Mouse (Mus musculus) urinary bladder, adult 2 months (tissue): ENCODE measurements around the gene Ppp1r12a. TPM values are rescaled to one million over a fixed set of nuclear protein-coding genes. Genes with fewer than 3 reads are reported as not detected.
A peak's percentile ranks its signal among the peaks of the same experiment; 100 is the strongest.

Experiments
- DNase-seq: peaks from one replicate; pipeline ENCODE4 v3.0.0; 2022; ENCODE audit warnings: low spot score
- polyA plus RNA-seq: library from polyadenylated mRNA; depleted of rRNA; stranded (reverse); fragments of >200 nt; gene quantifications from 2 replicates; pipeline ENCODE4 v1.2.3, GENCODE M21; 2012; rRNA removed

Gene Ppp1r12a
- 559 and 692 TPM in 2 replicates for polyA plus RNA-seq

DNA sequence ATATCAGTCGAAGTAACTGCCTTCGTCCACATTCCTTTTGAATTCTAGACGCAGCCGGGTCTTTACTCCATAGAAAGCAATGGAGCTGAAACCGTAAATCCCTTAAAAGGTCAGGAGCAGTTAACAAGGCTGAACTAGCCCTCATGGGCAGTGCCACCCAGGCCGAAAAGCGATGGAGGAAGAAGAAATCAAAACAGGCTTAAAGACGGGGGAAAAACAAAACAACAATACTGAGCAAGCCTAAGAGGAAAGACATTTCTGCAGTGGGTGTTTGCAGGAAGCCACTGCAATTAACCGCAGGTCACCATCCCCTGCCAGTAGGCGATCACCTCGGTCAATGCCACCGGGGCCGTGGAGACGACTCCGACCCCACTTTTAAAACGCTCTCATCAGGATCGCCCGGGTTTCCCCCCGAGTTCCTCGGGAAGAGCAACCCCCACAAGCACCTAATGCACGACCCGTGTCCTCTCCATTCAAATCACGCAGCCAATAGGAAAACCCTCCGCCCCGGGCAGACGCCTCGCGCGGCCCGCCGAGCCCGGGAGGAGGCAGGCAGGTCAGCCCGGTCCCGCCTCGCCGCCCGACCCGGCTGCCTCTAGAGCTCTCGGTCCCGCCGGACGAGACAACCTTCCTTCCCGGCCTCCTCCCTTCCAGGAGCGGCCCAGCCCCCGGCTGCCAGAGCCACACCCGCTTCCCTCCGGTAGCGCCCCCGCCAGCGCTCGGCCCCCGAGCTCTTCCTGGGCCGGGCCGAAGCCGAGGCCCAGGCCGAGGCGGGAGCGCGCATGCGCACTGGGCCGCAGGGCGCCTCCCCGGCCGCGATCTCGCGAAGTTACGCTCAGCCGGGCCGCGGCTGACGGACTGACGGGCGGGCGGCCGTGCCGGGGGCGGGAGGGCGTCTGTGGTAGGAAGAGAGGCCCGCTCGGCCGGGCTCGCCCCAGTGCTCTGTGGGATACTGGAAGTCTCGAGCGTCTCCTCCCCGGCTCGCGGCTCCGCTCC is at the start of gene Ppp1r12a:
Gene Ppp1r12a (plus strand): TSS at position 933 of the 996 bp plus-strand sequence.
- peak; percentile 98 for DNase-seq

DNA sequence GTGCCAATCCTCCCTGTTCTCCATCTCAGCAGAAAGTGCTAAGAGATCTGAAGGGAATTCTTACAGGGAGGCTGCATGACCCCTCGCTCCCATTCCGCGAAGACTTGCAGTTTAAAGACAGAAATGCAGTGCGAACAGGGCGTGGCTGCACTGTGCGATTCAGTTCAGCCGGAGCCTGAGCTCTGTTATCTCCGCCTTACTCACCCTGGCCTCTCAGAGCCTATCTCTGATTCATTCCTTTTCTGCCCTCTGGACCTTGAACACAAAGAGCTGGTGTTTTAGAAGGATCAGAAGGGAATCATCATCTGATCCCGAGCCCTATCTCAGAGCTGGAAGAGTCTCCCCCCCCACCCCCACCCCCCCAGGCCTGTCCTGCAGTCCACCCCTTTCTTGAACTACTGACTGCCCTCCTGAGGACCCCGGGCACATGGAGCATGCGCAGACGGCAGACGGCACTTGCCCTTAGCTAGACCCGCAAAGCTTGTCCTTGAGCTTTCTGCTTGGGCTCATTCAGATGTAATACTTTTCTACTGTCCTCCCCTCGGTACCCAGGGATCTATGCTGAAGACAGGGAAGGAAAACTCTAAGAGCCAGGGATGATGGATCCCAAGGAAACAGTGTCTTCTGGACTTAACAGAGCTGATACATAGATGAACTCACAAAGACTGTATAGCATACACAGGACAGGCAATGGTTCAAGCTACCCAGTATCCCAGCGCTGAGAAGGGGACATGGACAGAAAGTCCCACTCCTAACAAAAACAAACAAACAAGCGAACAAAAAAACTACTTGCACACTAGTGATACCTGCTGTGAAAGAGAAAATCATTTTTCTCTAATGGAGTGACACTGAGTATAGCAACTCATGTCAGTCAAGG is 48.4 kb upstream of the Ppp1r12a start:
- no peak for DNase-seq

DNA sequence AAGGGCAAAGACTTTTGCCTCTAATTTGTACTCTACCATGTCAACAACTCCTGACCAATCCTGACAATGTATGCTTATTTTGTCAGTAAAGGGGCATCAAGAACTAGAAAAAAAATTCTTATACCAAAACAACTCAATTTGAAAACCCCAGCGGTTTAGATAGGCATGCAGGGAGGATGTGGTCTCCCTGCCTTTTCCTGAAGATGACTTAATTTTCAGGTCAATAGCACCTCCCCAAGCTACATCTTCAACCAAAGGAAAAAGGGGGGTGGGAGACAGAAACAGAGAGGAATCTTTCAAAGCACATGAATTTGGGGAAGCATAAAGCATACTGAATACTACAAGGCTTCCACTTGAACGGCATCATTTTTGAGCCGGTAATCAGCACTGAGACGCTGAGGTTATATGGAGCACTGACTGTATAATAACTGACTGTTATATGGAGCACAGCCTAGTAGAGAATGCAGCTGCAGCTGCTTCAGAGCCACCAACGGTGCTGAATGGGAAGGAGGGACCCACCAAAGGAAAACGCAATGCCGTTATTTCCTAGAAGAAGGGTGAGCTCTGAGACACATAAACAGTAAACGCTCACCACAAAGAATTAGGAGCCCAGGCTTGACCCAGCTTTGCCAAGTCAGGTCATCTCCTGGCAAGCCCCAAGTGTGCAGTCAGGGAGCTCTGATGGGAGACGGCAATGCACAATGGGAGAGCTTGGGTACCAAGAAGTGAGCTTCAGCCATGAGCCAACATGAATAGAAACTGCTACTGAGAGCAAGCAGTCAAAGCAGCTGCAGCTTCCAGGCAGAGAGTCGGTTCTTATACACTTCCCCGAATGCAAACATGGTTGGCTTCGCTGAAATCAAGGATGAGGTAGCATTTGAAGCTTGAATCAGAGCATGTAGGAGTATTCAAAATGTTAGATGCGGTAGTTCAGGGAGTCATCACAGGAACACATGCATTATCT is 43.5 kb upstream of the Ppp1r12a start:
- no peak for DNase-seq

DNA sequence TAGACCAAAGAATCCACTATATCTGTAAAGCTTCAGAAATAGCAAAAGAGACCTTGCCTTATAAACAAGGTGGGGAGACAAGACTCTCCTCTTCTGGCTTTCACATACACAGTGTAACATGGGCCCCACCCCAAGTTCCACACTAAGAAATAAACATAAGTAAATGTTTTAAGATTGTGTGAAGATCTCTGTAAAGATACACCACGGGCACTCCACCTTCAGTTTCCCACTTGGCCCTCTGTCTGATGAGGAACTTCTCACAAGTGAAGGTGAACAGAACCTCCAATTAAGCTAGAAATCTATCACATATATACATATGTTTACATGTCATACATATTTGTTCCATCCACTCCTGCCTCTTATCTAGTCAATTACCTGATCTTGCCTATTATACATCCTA is 42.6 kb upstream of the Ppp1r12a start:
- no peak for DNase-seq

GRCm38 (mm10) chr10:108124934-108125599 is 36.9 kb upstream of the Ppp1r12a start:
- no peak for DNase-seq

DNA sequence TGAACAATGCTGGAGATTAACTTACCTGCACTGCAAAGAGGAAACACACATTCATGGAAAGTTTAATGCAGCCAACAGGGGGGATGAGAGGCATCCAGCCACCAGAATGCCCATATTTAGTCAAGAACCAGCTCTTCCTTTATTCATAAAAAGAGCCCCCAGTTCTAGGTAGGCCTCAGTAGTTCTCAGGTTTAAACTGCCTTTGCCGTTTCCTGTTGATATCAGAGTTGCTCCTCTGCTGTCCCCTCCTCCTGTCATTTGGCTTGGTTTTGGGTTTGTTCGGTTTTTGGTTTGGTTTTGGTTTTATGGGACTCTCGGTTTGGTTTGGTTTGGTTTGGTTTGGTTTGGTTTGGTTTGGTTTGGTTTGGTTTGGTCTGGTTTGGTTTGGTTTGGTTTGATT is 32.8 kb upstream of the Ppp1r12a start:
- DNase-seq: no peak

- no peak for DNase-seq
These were observed 30.1 kb upstream of the Ppp1r12a start for GRCm38 (mm10) chr10:108131858-108132257.

DNA sequence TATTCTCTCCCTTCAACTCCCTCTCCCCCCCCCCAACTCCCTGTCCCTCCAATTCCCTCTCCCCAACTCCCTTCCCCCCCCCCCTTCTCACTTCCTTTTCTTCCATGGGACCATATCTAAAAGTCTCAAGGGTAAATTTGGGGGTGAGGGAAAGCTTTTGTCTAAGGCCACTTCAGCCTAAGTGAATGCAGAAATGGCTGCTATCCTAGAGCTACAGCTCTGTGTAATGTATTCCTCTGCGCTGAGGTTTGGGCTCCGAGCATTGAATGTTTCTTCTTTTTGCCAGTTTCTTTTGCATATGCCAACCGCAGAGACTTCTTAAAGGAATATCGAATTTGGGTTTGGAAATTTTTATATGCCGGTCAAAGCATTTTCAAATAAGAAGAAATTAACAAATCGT is 28.7 kb upstream of the Ppp1r12a start:
- DNase-seq: no peak

GRCm38 (mm10) chr10:108133745-108134144 is 28.2 kb upstream of the Ppp1r12a start:
- DNase-seq: no peak

GRCm38 (mm10) chr10:108138347-108138746 is 23.6 kb upstream of the Ppp1r12a start:
- no peak for DNase-seq

DNA sequence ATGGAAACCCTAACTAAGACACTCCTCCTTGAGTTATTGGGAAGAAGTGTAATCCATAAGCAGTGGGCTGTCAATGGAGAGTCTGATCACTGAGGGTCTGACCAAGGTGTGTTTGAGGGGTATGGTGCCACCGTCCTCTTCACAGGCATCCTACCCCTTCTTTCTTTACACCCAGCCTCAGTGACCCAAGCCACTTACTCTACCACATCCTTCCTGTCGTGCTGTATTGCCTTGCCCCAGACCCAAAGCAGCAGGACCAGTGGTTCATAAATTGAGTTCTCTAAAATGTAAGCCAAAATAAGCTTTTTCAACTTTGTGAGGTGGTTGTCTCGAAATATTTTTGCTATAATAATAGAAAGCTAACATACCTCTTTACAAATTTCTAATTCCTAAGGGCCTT is 22.2 kb upstream of the Ppp1r12a start:
- DNase-seq: no peak

- DNase-seq: no peak
These were observed 21.3 kb upstream of the Ppp1r12a start for GRCm38 (mm10) chr10:108140742-108141141.

- no peak for DNase-seq
These were observed 17.9 kb upstream of the Ppp1r12a start for GRCm38 (mm10) chr10:108143991-108144525.

DNA sequence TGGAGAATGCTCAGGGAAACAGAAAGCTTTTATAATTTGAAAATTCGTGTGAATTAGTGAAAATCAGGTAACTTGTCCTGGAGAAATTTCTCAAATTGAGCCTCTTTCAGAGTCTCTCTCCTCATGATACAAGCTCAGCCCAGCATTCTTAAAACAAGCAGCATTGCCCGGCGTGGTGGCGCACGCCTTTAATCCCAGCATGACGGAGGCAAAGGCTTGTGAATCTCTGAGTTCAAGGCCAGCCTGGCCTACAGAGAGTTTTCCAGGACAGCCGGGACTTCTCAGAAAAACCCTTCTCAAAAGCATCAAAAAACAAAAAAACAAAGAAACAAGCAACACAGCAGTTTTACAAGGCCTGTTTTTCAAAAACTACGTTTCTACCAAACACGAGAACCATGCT is 16.3 kb upstream of the Ppp1r12a start:
- DNase-seq: no peak

DNA sequence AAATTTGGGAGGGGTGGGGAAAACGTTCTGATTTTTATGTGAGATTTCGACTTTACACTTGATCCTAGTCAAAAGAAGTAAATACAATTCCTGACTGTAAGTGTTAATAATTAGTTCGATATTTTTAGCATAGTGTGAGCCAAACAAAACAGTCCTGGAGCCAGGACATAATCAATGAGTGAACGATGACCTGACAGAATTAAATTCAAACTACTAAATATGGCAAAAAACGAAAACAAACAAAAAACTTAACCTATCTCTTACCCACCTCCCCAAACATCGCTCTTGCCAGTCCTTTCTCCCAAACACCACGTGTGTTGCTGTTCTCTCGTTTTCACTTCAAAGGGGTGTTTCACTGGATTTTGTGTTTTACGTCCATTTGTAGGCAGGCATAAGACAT is 15.0 kb upstream of the Ppp1r12a start:
- no peak for DNase-seq

GRCm38 (mm10) chr10:108153301-108153700 is 8.7 kb upstream of the Ppp1r12a start:
- DNase-seq: no peak

- no peak for DNase-seq
These were observed 6.8 kb upstream of the Ppp1r12a start for GRCm38 (mm10) chr10:108155042-108155686.

- DNase-seq: no peak
These were observed 6.3 kb upstream of the Ppp1r12a start for GRCm38 (mm10) chr10:108155687-108156067.

- no peak for DNase-seq
These were observed 5.9 kb upstream of the Ppp1r12a start for GRCm38 (mm10) chr10:108156128-108156527.

DNA sequence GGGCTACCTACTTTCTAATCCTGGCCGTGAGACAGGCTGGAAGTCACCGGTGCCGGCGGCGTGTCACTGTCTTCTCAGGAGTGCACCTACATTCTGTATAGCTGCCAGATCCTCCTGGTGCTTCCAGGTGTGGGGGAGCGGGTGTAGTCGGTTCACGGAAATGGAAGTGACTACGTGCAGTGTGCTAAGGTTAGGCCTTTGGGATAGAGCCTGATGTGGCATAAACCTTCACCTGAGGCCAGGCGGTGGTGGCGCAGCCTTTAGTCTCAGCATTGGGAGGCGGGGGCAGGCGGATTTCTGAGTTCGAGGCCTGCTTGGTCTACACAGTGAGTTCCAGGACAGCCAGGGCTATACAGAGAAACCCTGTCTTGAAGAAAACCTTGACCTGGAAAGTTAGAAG is 3.0 kb upstream of the Ppp1r12a start:
- no peak for DNase-seq
